Mouse (Mus musculus): Measurements from ENCODE around the gene Blnk. TPM values are rescaled to one million over a fixed set of nuclear protein-coding genes. Genes with fewer than 3 reads are reported as not detected.

The Blnk gene
- total and polyA plus RNA-seq, 3 experiments = not detected

GRCm38 (mm10) chr19:41035809-41036551 lies 41.6 kb upstream of the Blnk start:
- DNase-seq (ENCODE audit: low read depth, low spot score) = no peak
- Histone ChIP-seq H3K27ac (ENCODE audit: control insufficient read depth, low read depth, low read length) (no peak overlapping the region), H3K27me3 (ENCODE audit: control insufficient read depth in 1 of 2, insufficient read depth in 2 of 2, low read length in 2 of 2) (peaks cover 4 to 6% of the 10 kb centered on the region in 2 experiments; a peak in 3 of 4 replicates), H3K9ac (ENCODE audit: control insufficient read depth, low read depth, low read length, poor library complexity, severe bottlenecking) (no peak overlapping the region), H3K9me3 (replicated peaks; ENCODE audit: insufficient read depth, low read length) (no peaks in the 10 kb centered on the region), H3K4me1 (ENCODE audit: control insufficient read depth in 1 of 2, insufficient read depth in 2 of 2, low read length in 2 of 2) (no peaks in the 10 kb centered on the region), H3K4me3 (ENCODE audit: control insufficient read depth in 1 of 2, insufficient read depth in 1 of 2, low read depth in 2 of 2, low read length in 2 of 2) (no peak overlapping the region), H3K79me2 (ENCODE audit: control insufficient read depth, insufficient read depth, low read length, poor library complexity) (no peaks in the 10 kb centered on the region), H3K36me3 (ENCODE audit: control insufficient read depth in 1 of 2, insufficient read depth in 2 of 2, low read length in 2 of 2) (peaks cover 0 to 3% of the 10 kb centered on the region in 2 experiments; a peak in 1 of 4 replicates)
- TF ChIP-seq ZC3H11A (IDR thresholded peaks at IDR 0.05; ENCODE audit: low read depth, low read length) (no peak), TAL1 (IDR thresholded peaks at IDR 0.05; ENCODE audit: low read length) (no peak), MYB (IDR thresholded peaks at IDR 0.05; ENCODE audit: low read depth, low read length) (no peak), ZNF384 (IDR thresholded peaks at IDR 0.05; ENCODE audit: low read depth, low read length) (no peak), ZKSCAN1 (IDR thresholded peaks at IDR 0.05; ENCODE audit: low read depth, low read length) (no peak), HCFC1 (IDR thresholded peaks at IDR 0.05; ENCODE audit: low read depth, low read length) (no peak), MYC (IDR thresholded peaks at IDR 0.05; ENCODE audit: low read depth, low read length) (no peak), CHD2 (IDR thresholded peaks at IDR 0.05; ENCODE audit: low read length) (no peak), NRF1 (IDR thresholded peaks at IDR 0.05; ENCODE audit: insufficient read depth, low read depth, low read length, poor library complexity, severe bottlenecking) (no peak), MAZ (IDR thresholded peaks at IDR 0.05; ENCODE audit: low read depth, low read length) (no peak), EP300 (IDR thresholded peaks at IDR 0.05; ENCODE audit: low read depth in 1 of 2, low read length in 2 of 2) (no peak), USF1 (IDR thresholded peaks at IDR 0.05; ENCODE audit: low read depth, low read length) (no peak), POLR2AphosphoS5 (IDR thresholded peaks at IDR 0.05; ENCODE audit: borderline replicate concordance, low read depth, low read length) (no peak), SIN3A (IDR thresholded peaks at IDR 0.05; ENCODE audit: low read length) (no peak), MEF2A (IDR thresholded peaks at IDR 0.05; ENCODE audit: extremely low read depth, insufficient replicate concordance, low read depth, low read length, poor library complexity, severe bottlenecking) (no peak), ELF1 (IDR thresholded peaks at IDR 0.05; ENCODE audit: low read depth, low read length) (no peak), TCF12 (IDR thresholded peaks at IDR 0.05; ENCODE audit: low read depth, low read length) (no peak), KAT2A (conservative IDR thresholded peaks at IDR 0.05; ENCODE audit: low read depth, low read length) (no peak), POLR2AphosphoS2 (IDR thresholded peaks at IDR 0.05; ENCODE audit: low read length) (no peak)

GRCm38 (mm10) chr19:41031869-41032268 lies 37.5 kb upstream of the Blnk start:
- H3K27ac ChIP-seq (ENCODE audit: control insufficient read depth, low read depth, low read length) = no peak overlapping the region
- DNase-seq (ENCODE audit: low read depth, low spot score) = no peak
- no peaks in the 10 kb centered on the region for H3K4me1 ChIP-seq (ENCODE audit: control insufficient read depth in 1 of 2, insufficient read depth in 2 of 2, low read length in 2 of 2)
- H3K9me3 ChIP-seq (replicated peaks; ENCODE audit: insufficient read depth, low read length) = no peaks in the 10 kb centered on the region
- no peak overlapping the region for H3K9ac ChIP-seq (ENCODE audit: control insufficient read depth, low read depth, low read length, poor library complexity, severe bottlenecking)
- H3K4me3 ChIP-seq (ENCODE audit: control insufficient read depth in 1 of 2, insufficient read depth in 1 of 2, low read depth in 2 of 2, low read length in 2 of 2) = no peak overlapping the region
- TF ChIP-seq NELFE (IDR thresholded peaks at IDR 0.05; ENCODE audit: low read depth, low read length) (no peak), EP300 (IDR thresholded peaks at IDR 0.05; ENCODE audit: low read depth in 1 of 2, low read length in 2 of 2) (no peak), USF1 (IDR thresholded peaks at IDR 0.05; ENCODE audit: low read depth, low read length) (no peak), CHD1 (IDR thresholded peaks at IDR 0.05; ENCODE audit: low read depth, low read length) (no peak), HCFC1 (IDR thresholded peaks at IDR 0.05; ENCODE audit: low read depth, low read length) (no peak), MEF2A (IDR thresholded peaks at IDR 0.05; ENCODE audit: extremely low read depth, insufficient replicate concordance, low read depth, low read length, poor library complexity, severe bottlenecking) (no peak), POLR2A (IDR thresholded peaks at IDR 0.05; ENCODE audit: control insufficient read depth in 1 of 2, insufficient read depth in 1 of 2, low read depth in 1 of 2, low read length in 2 of 2, poor library complexity in 1 of 2) (no peak), UBTF (IDR thresholded peaks at IDR 0.05; ENCODE audit: borderline replicate concordance, insufficient read depth, low read depth, low read length) (no peak), MYC (IDR thresholded peaks at IDR 0.05; ENCODE audit: low read depth, low read length) (no peak), SIN3A (IDR thresholded peaks at IDR 0.05; ENCODE audit: low read length) (no peak), MAFK (IDR thresholded peaks at IDR 0.05; ENCODE audit: borderline replicate concordance, low read depth, low read length) (no peak), RAD21 (IDR thresholded peaks at IDR 0.05; ENCODE audit: low read depth, low read length) (no peak), MAZ (IDR thresholded peaks at IDR 0.05; ENCODE audit: low read depth, low read length) (no peak), TBP (IDR thresholded peaks at IDR 0.05; ENCODE audit: low read depth, low read length) (no peak), BHLHE40 (IDR thresholded peaks at IDR 0.05; ENCODE audit: borderline replicate concordance, low read depth, low read length) (no peak)
- H3K36me3 ChIP-seq (ENCODE audit: control insufficient read depth in 1 of 2, insufficient read depth in 2 of 2, low read length in 2 of 2) = peaks cover 0 to 3% of the 10 kb centered on the region in 2 experiments; a peak in 1 of 4 replicates
- H3K79me2 ChIP-seq (ENCODE audit: control insufficient read depth, insufficient read depth, low read length, poor library complexity) = no peaks in the 10 kb centered on the region
- peaks cover 11% of the 10 kb centered on the region in 2 experiments for H3K27me3 ChIP-seq (ENCODE audit: control insufficient read depth in 1 of 2, insufficient read depth in 2 of 2, low read length in 2 of 2)
